Mouse (Mus musculus): ENCODE measurements at regions not wholly inside any gene's neighbourhood (a gene's known extent, or its start where the extent isn't known, plus 50 kb on each side); places are given as distances from the start of the nearest gene placed in this dataset.
A peak's percentile ranks its signal among the peaks of the same experiment; 100 is the strongest.

DNA sequence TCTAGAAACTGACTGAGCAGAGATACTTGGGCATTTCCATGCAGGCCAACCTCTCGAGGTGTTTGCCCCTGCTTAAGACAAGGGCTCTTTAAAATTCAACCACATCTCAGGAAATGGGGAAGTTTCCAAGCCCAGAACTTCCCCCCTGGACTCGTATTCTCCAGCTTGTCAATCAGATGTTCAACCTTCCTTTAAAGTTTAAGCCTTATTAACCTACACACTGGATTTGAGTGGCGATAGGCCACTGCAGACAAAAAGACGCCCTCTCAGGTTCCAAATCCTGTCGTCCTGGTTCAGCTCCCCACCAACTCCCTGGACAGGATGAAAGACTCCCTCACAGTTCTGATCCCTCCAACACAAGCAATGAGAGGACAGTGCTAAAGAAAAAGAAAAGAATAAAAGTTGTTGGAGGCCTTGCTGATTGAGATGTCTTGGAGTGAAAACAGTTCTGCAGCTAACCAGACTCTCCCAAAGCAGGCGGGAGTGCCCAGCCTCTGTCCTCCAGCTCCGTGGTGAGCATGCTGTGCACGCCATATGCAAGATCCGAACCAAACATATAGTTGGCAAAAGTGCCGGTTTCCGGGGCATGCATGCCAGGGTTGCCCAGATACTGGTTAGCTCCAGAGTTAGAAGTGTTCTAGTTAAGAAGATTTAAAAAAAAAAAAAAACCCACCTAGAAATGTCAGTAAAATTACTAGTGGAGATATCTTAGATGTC lies 298.3 kb downstream of the Mycn start:
- no peak overlapping the region for H3K4me3 ChIP-seq (ENCODE audit: low read depth, low read length)
- no peak overlapping the region for H3K4me2 ChIP-seq (ENCODE audit: low read depth)
- no peaks in the 10 kb centered on the region for H3K36me3 ChIP-seq (ENCODE audit: insufficient read depth)
- no peaks in the 10 kb centered on the region for H3K9me3 ChIP-seq (ENCODE audit: low read length)
- H3K9ac ChIP-seq = no peak overlapping the region
- no peak for TF ChIP-seq CTCF (IDR thresholded peaks at IDR 0.05; ENCODE audit: low read depth)
- no peak overlapping the region for H3K27ac ChIP-seq (ENCODE audit: low read depth, low read length)
- no peaks in the 10 kb centered on the region for H3K27me3 ChIP-seq (ENCODE audit: insufficient read depth, low read length)
- 21% methylated on average over 11 of the region's 11 CpGs for WGBS
- no peaks in the 10 kb centered on the region for H3K4me1 ChIP-seq (ENCODE audit: insufficient read depth)
- DNase-seq (peak; percentile 61), ATAC-seq (peak; percentile 81)

GRCm38 (mm10) chr12:12635308-12635707 lies 306.4 kb downstream of the Mycn start:
- Histone ChIP-seq H3K27ac (ENCODE audit: low read depth, low read length) (no peak overlapping the region), H3K4me1 (ENCODE audit: insufficient read depth) (no peaks in the 10 kb centered on the region), H3K4me3 (ENCODE audit: low read depth, low read length) (no peak overlapping the region), H3K9ac (no peak overlapping the region), H3K9me3 (ENCODE audit: low read length) (no peaks in the 10 kb centered on the region), H3K4me2 (ENCODE audit: low read depth) (no peak overlapping the region), H3K27me3 (ENCODE audit: insufficient read depth, low read length) (no peaks in the 10 kb centered on the region), H3K36me3 (ENCODE audit: insufficient read depth) (no peaks in the 10 kb centered on the region)
- no peak for TF ChIP-seq CTCF (IDR thresholded peaks at IDR 0.05; ENCODE audit: low read depth)
- ATAC-seq (no peak), DNase-seq (no peak)
- 75% methylated on average over 3 of the region's 3 CpGs for WGBS

GRCm38 (mm10) chr12:12627597-12627996 lies 314.1 kb downstream of the Mycn start:
- Histone ChIP-seq H3K9ac (no peak overlapping the region), H3K27ac (ENCODE audit: low read depth, low read length) (no peak overlapping the region), H3K9me3 (ENCODE audit: low read length) (no peaks in the 10 kb centered on the region), H3K27me3 (ENCODE audit: insufficient read depth, low read length) (no peaks in the 10 kb centered on the region), H3K4me1 (ENCODE audit: insufficient read depth) (peaks cover 5% of the 10 kb centered on the region; the same call in 1 of the 2 replicates), H3K36me3 (ENCODE audit: insufficient read depth) (no peaks in the 10 kb centered on the region), H3K4me3 (ENCODE audit: low read depth, low read length) (no peak overlapping the region), H3K4me2 (ENCODE audit: low read depth) (no peak overlapping the region)
- ATAC-seq (no peak), DNase-seq (no peak)
- WGBS = 92% methylated on average over 4 of the region's 4 CpGs
- no peak for TF ChIP-seq CTCF (IDR thresholded peaks at IDR 0.05; ENCODE audit: low read depth)

GRCm38 (mm10) chr12:12625788-12626187 lies 315.9 kb downstream of the Mycn start:
- no peak for ATAC-seq
- 79% methylated on average over 1 of the region's 1 CpGs for WGBS
- H3K4me3 ChIP-seq (ENCODE audit: low read depth, low read length) = no peak overlapping the region

GRCm38 (mm10) chr12:12622712-12623292 lies 318.9 kb downstream of the Mycn start:
- Histone ChIP-seq H3K4me3 (ENCODE audit: low read depth, low read length) (no peak overlapping the region), H3K27ac (ENCODE audit: low read depth, low read length) (no peak overlapping the region; the same call in 1 of the 2 replicates), H3K27me3 (ENCODE audit: insufficient read depth, low read length) (no peaks in the 10 kb centered on the region), H3K4me1 (ENCODE audit: insufficient read depth) (peaks cover 5% of the 10 kb centered on the region; the same call in 1 of the 2 replicates), H3K9ac (no peak overlapping the region), H3K9me3 (ENCODE audit: low read length) (no peaks in the 10 kb centered on the region), H3K4me2 (ENCODE audit: low read depth) (no peak overlapping the region), H3K36me3 (ENCODE audit: insufficient read depth) (no peaks in the 10 kb centered on the region)
- 13% methylated on average over 5 of the region's 5 CpGs for WGBS
- TF ChIP-seq CTCF (IDR thresholded peaks at IDR 0.05; ENCODE audit: low read depth) = peak; percentile 83
- ATAC-seq (peak; percentile 92), DNase-seq (peak; percentile 94)

More at GRCm38 (mm10) chr12:12625788-12626187, 315.9 kb downstream of the Mycn start:
- Histone ChIP-seq H3K4me1 (ENCODE audit: insufficient read depth) (peaks cover 5% of the 10 kb centered on the region; the same call in 1 of the 2 replicates), H3K9ac (no peak overlapping the region), H3K36me3 (ENCODE audit: insufficient read depth) (no peaks in the 10 kb centered on the region), H3K9me3 (ENCODE audit: low read length) (no peaks in the 10 kb centered on the region), H3K27me3 (ENCODE audit: insufficient read depth, low read length) (no peaks in the 10 kb centered on the region), H3K27ac (ENCODE audit: low read depth, low read length) (no peak overlapping the region), H3K4me2 (ENCODE audit: low read depth) (no peak overlapping the region)
- DNase-seq = no peak
- TF ChIP-seq CTCF (IDR thresholded peaks at IDR 0.05; ENCODE audit: low read depth) = no peak

GRCm38 (mm10) chr12:12621506-12621905 lies 320.2 kb downstream of the Mycn start:
- H3K4me2 ChIP-seq (ENCODE audit: low read depth) = no peak overlapping the region
- H3K27me3 ChIP-seq (ENCODE audit: insufficient read depth, low read length) = no peaks in the 10 kb centered on the region
- no peak overlapping the region for H3K9ac ChIP-seq
- no peaks in the 10 kb centered on the region for H3K36me3 ChIP-seq (ENCODE audit: insufficient read depth)
- no peak overlapping the region for H3K4me3 ChIP-seq (ENCODE audit: low read depth, low read length)
- no peaks in the 10 kb centered on the region for H3K9me3 ChIP-seq (ENCODE audit: low read length)
- 58% methylated on average over 9 of the region's 9 CpGs for WGBS
- DNase-seq (no peak), ATAC-seq (no peak)
- H3K4me1 ChIP-seq (ENCODE audit: insufficient read depth) = peaks cover 5% of the 10 kb centered on the region; the same call in 1 of the 2 replicates
- TF ChIP-seq CTCF (IDR thresholded peaks at IDR 0.05; ENCODE audit: low read depth) = no peak
- no peak overlapping the region for H3K27ac ChIP-seq (ENCODE audit: low read depth, low read length)

DNA sequence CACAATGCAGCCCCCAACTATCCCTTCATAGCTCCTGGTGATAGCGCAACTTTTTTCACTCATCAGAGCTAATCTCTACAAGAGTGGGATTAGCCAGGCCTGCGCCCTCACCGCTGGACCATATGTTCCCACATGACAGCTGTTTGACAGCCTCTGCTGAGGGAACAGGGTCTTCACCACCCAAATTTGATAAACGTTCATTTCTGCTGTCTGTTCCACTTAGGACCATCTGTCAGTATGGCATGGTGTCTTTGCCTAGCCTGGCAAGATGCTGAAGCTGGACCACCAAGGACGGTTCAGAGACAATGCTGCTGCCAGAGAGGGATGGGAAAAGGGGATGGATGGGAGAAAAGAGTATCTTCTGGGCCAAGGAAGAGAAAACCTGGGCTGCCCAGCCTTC lies 321.4 kb downstream of the Mycn start:
- Histone ChIP-seq H3K9me3 (ENCODE audit: low read length) (no peaks in the 10 kb centered on the region), H3K4me3 (ENCODE audit: low read depth, low read length) (no peak overlapping the region), H3K27me3 (ENCODE audit: insufficient read depth, low read length) (no peaks in the 10 kb centered on the region), H3K4me1 (ENCODE audit: insufficient read depth) (peaks cover 5% of the 10 kb centered on the region; the same call in 1 of the 2 replicates), H3K36me3 (ENCODE audit: insufficient read depth) (no peaks in the 10 kb centered on the region), H3K27ac (ENCODE audit: low read depth, low read length) (no peak overlapping the region), H3K4me2 (ENCODE audit: low read depth) (no peak overlapping the region), H3K9ac (no peak overlapping the region)
- no peak for TF ChIP-seq CTCF (IDR thresholded peaks at IDR 0.05; ENCODE audit: low read depth)
- no peak for DNase-seq
- WGBS = 73% methylated on average over 5 of the region's 5 CpGs
- no peak for ATAC-seq

Data from forebrain, postnatal 0 days (tissue).